ENCODE assay signal across 8 mouse cellular contexts in the genomic region with DNA sequence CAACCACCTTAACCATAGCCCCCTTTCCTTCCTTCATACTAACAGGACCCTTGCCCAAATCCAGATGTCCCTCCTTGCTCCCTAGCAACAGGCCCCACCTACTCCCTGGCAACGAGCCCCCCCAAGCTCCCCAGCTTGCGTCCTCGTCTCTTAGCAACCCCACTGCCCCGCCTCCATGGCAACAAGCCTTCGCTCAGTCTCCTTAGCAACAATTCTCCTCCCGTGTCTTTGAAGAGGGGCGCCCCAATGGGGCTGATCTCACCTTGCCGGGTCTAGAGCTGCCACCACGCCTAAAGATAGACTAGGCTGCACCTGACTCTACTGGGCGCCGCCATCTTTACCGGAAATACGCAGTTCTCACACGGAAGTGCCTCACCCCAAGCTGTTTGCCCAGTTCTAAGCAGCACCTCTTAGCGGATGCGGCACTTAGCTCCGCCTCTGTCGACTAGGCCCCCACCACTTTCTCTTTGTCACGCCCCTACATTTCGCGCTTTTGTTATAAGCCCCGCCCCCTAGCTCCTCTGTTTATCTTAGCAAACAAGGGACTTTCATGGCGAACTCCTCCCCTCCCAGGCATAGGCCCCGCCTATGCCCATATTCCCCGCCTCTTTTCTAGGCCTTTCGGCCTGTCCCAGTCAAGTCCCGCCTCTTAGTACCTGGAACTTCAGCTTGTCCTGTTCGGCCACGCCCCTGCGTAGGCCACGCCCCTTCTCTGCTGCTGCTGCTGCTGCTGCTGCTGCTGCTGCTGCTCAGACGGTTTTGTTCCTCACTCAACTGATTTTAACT. TPM values are rescaled to one million over a fixed set of nuclear protein-coding genes. Genes with fewer than 3 reads are reported as not detected.
DNase-seq lines count a peak whose midpoint lies in the region; ATAC-seq and TF ChIP-seq lines count a peak whose summit lies in the region.

A gene (minus strand): TSS at position 437 of the 786 bp plus-strand sequence.

- H3K4me2 ChIP-seq in forebrain, embryonic 16.5 days (ENCODE audit: low read length), result peak within 1 kb of the TSS; percentile 95
- H3K4me2 ChIP-seq in lung, embryonic 14.5 days, result peak within 1 kb of the TSS; percentile 69

- no peak for TF ChIP-seq CTCF in G1E (IDR thresholded peaks at IDR 0.05; ENCODE audit: low read depth, low read length)
- TF ChIP-seq CTCF in layer of hippocampus, adult 2 months (conservative IDR thresholded peaks at IDR 0.05), result 0 out of 2 replicates have a peak, but pooled peaks have one; percentile 8
- TF ChIP-seq CTCF in lung, embryonic 14.5 days (IDR thresholded peaks at IDR 0.05; ENCODE audit: low read depth), result no peak
- no peak for TF ChIP-seq CTCF in olfactory bulb, adult 2 months (IDR thresholded peaks at IDR 0.05; ENCODE audit: insufficient read depth, low read depth, low read length)
- no peak for TF ChIP-seq CTCF in thymus, adult 2 months (IDR thresholded peaks at IDR 0.05; ENCODE audit: borderline replicate concordance, control insufficient read depth, extremely low read depth, insufficient read depth, low read length, poor library complexity)

- H3K27me3 ChIP-seq in G1E (ENCODE audit: insufficient read depth, low read length), result peaks cover 7% of the 10 kb centered on the region; the same call in 1 of the 2 replicates
- no peaks in the 10 kb centered on the region for H3K27me3 ChIP-seq in forebrain, embryonic 16.5 days (replicated peaks; ENCODE audit: control insufficient read depth, insufficient read depth, low read length)
- H3K27me3 ChIP-seq in lung, embryonic 14.5 days (ENCODE audit: insufficient read depth, low read length), result no peaks in the 10 kb centered on the region
- no peaks in the 10 kb centered on the region for H3K27me3 ChIP-seq in thymus, adult 2 months (ENCODE audit: control insufficient read depth, insufficient read depth, low read length)

- no peaks in the 10 kb centered on the region for H3K9me3 ChIP-seq in G1E (replicated peaks)
- no peaks in the 10 kb centered on the region for H3K9me3 ChIP-seq in forebrain, embryonic 16.5 days (ENCODE audit: control insufficient read depth, low read length)
- no peaks in the 10 kb centered on the region for H3K9me3 ChIP-seq in lung, embryonic 14.5 days (ENCODE audit: low read depth, low read length)

- peak within 1 kb of the TSS; percentile 76 for H3K27ac ChIP-seq in forebrain, embryonic 16.5 days (ENCODE audit: low read length)
- H3K27ac ChIP-seq in layer of hippocampus, adult 2 months, result peak within 1 kb of the TSS; percentile 89
- peak within 1 kb of the TSS; percentile 68 for H3K27ac ChIP-seq in lung, embryonic 14.5 days (ENCODE audit: low read depth)
- H3K27ac ChIP-seq in olfactory bulb, adult 2 months (ENCODE audit: insufficient read depth, low read depth, low read length), result peak within 1 kb of the TSS; percentile 59
- peak within 1 kb of the TSS; percentile 32; the same call in 1 of the 2 replicates for H3K27ac ChIP-seq in thymus, adult 2 months (ENCODE audit: control insufficient read depth, insufficient read depth, low read length)

- peak; percentile 60; the same call in 1 of the 2 replicates for TF ChIP-seq POLR2A in olfactory bulb, adult 2 months (IDR thresholded peaks at IDR 0.05; ENCODE audit: insufficient read depth, low read depth, low read length)
- peak; percentile 52; the same call in 1 of the 2 replicates for TF ChIP-seq POLR2A in thymus, adult 2 months (IDR thresholded peaks at IDR 0.05; ENCODE audit: control insufficient read depth, extremely low read depth, insufficient read depth, low read length, poor library complexity)

- H3K36me3 ChIP-seq in G1E (replicated peaks), result peaks cover 32% of the 10 kb centered on the region
- peaks cover 11% of the 10 kb centered on the region for H3K36me3 ChIP-seq in forebrain, embryonic 16.5 days (ENCODE audit: control insufficient read depth, insufficient read depth)
- H3K36me3 ChIP-seq in lung, embryonic 14.5 days (ENCODE audit: insufficient read depth), result peaks cover 22% of the 10 kb centered on the region; the same call in 1 of the 2 replicates
- H3K36me3 ChIP-seq in thymus, adult 2 months (ENCODE audit: control insufficient read depth, insufficient read depth, low read length), result peaks cover 3% of the 10 kb centered on the region; the same call in 1 of the 2 replicates

- ATAC-seq in G1E (ENCODE audit: extremely low read depth, insufficient number of reproducible peaks, low FRiP score, poor library complexity, severe bottlenecking), result peak; percentile 93
- ATAC-seq in forebrain, embryonic 16.5 days, result peak; percentile 99
- ATAC-seq in lung, embryonic 14.5 days (ENCODE audit: insufficient read depth), result peak; percentile 99

- DNase-seq in G1E (ENCODE audit: low spot score), result peak; percentile 84
- peak; percentile 87 to 93 for DNase-seq in cerebellum, adult 18-20 months
- peak; percentile 91 to 93 for DNase-seq in heart, postnatal 36 days
- peak; percentile 86 to 93 for DNase-seq in layer of hippocampus, adult 2 months (ENCODE audit: low spot score in 2 of 2)
- peak; percentile 98 for DNase-seq in lung, embryonic 14.5 days
- peak; percentile 95 for DNase-seq in thymus, adult 2 months

- WGBS in forebrain, embryonic 16.5 days, result under 1% methylated on average over 32 of the region's 32 CpGs
- WGBS in lung, embryonic 14.5 days, result under 1% methylated on average over 32 of the region's 32 CpGs
- WGBS in olfactory bulb, adult 2 months, result under 1% methylated on average over 32 of the region's 32 CpGs
- under 1% methylated on average over 32 of the region's 32 CpGs for WGBS in thymus, adult 2 months

- intact Hi-C loops in heart, postnatal 36 days (cut with DNase I), result loop anchor here (1.0 kb wide), 1 partner anchor 25 kb away; no protein-coding TSS in a partner anchor

- peaks cover 31% of the 10 kb centered on the region for H3K4me1 ChIP-seq in G1E (ENCODE audit: insufficient read depth, low read depth, low read length)
- H3K4me1 ChIP-seq in forebrain, embryonic 16.5 days (replicated peaks; ENCODE audit: control insufficient read depth, insufficient read depth, low read length), result peaks cover 10% of the 10 kb centered on the region
- no peaks in the 10 kb centered on the region for H3K4me1 ChIP-seq in lung, embryonic 14.5 days (ENCODE audit: insufficient read depth)
- peaks cover 4% of the 10 kb centered on the region for H3K4me1 ChIP-seq in olfactory bulb, adult 2 months (ENCODE audit: control insufficient read depth, insufficient read depth, low read length)
- peaks cover 8% of the 10 kb centered on the region for H3K4me1 ChIP-seq in thymus, adult 2 months (replicated peaks; ENCODE audit: control insufficient read depth, insufficient read depth, low read length)

- peak within 1 kb of the TSS; percentile 69 for H3K9ac ChIP-seq in forebrain, embryonic 16.5 days (replicated peaks; ENCODE audit: low read depth, low read length)
- peak within 1 kb of the TSS; percentile 46 for H3K9ac ChIP-seq in lung, embryonic 14.5 days

- peak within 1 kb of the TSS; percentile 86 for H3K4me3 ChIP-seq in G1E (ENCODE audit: low read depth, low read length)
- H3K4me3 ChIP-seq in forebrain, embryonic 16.5 days (replicated peaks; ENCODE audit: low read length), result peak within 1 kb of the TSS; percentile 88
- H3K4me3 ChIP-seq in layer of hippocampus, adult 2 months, result peak within 1 kb of the TSS; percentile 63
- H3K4me3 ChIP-seq in lung, embryonic 14.5 days (ENCODE audit: low read depth, low read length), result peak within 1 kb of the TSS; percentile 71
- peak within 1 kb of the TSS; percentile 69 for H3K4me3 ChIP-seq in olfactory bulb, adult 2 months (ENCODE audit: insufficient read depth, low read depth, low read length)
- peak within 1 kb of the TSS; percentile 68 for H3K4me3 ChIP-seq in thymus, adult 2 months (ENCODE audit: control insufficient read depth, insufficient read depth, low read length)

RNA-seq across cellular contexts. Expression of the gene that starts here (rescaled TPM):
- total RNA-seq in G1E (2014; fragmentation: Nextera tagmentation) (55.3 and 67.8 TPM in 2 replicates), G1E (2017) (26.5 and 30.6 TPM in 2 replicates)
- polyA plus RNA-seq in G1E (2012), result 124 and 152 TPM in 2 replicates
- polyA plus RNA-seq in forebrain, embryonic 16.5 days (2015; fragmentation: Nextera tagmentation; extraction: Ambion mirVana), result 136 and 156 TPM in 2 replicates
- 10 to 100 TPM; 27.2 to 34.7 TPM for total RNA-seq in heart, postnatal 36 days (2021)
- total RNA-seq in layer of hippocampus, adult 2 months (2021), result 10 to 100 TPM; 82.1 to 92.1 TPM
- 94.0 and 98.5 TPM in 2 replicates for polyA plus RNA-seq in lung, embryonic 14.5 days (2014; fragmentation: Nextera tagmentation; extraction: Ambion mirVana)
- polyA plus RNA-seq in olfactory bulb, adult 2 months (2012; ENCODE audit: insufficient read depth, insufficient read length, low replicate concordance, missing spikeins), result not detected in 2 replicates
- 53.0 and 55.4 TPM in 2 replicates for polyA plus RNA-seq in thymus, adult 2 months (2012; rRNA removed)

Comparison
In these comparisons a context has a peak if more than half of its experiments do, and no peak if none do; other contexts are left out.
1. Peak in every context shown above with its lines: DNase-seq, ATAC-seq, H3K4me3 ChIP-seq and H3K27ac ChIP-seq.
2. RNA of the gene that starts here (polyA plus RNA-seq): 136 to 156 TPM in forebrain, embryonic 16.5 days, 124 to 152 TPM in G1E, 94.0 to 98.5 TPM in lung, embryonic 14.5 days and 53.0 to 55.4 TPM in thymus, adult 2 months; not detected in olfactory bulb, adult 2 months; every median in the first group is over 10 times any median in the second.
3. H3K27ac ChIP-seq: peak in every context shown above with its lines; median percentile 89 in layer of hippocampus, adult 2 months; 76 in forebrain, embryonic 16.5 days; 68 in lung, embryonic 14.5 days; 59 in olfactory bulb, adult 2 months; 32 in thymus, adult 2 months.